Mouse (Mus musculus): ENCODE measurements around the gene Ccdc167.

DNA sequence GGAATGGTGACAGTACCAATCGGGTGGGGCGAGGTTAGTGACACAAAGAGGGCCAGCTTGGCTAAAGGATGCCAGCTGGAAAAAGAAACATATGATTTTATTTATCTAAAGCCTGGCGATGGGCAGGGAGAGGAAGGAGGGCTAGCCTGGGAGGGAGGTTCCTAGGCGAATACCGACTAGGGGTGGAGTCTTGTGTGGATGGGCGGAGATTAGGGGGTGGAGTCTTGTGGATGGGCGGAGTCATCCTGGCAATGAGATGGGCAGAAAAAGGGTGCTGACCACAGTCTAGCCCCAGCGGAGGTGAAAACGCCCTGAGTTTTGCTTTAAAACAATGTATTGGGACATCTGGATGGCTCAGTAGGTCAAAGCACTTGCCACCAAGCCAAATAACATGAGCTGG is 45.1 kb upstream of the Ccdc167 start:
- TF ChIP-seq EP300 (IDR thresholded peaks at IDR 0.05; ENCODE audit: low read depth) (no peak), CTCF (IDR thresholded peaks at IDR 0.05; ENCODE audit: low read depth) (no peak)

All from liver, postnatal 0 days (tissue).